Mouse (Mus musculus): ENCODE data around the gene Dlx6. TPM values are rescaled to one million over a fixed set of nuclear protein-coding genes. Genes with fewer than 3 reads are reported as not detected.

The Dlx6 gene
- total RNA-seq (2015; ENCODE audit: low replicate concordance) = not detected in 2 replicates
- total RNA-seq (2017; ENCODE audit: low replicate concordance) = not detected in 2 replicates

GRCm38 (mm10) chr6:6863160-6863870 is at the start of gene Dlx6:
TSS of gene Dlx6 (plus strand) at chr6:6863334.
- no peak for ATAC-seq (replicated peaks; ENCODE audit: low FRiP score, poor library complexity, severe bottlenecking)

GRCm38 (mm10) chr6:6816821-6817220 is 46.3 kb upstream of the Dlx6 start:
- no peak for ATAC-seq (replicated peaks; ENCODE audit: low FRiP score, poor library complexity, severe bottlenecking)

GRCm38 (mm10) chr6:6818036-6818788 is 44.9 kb upstream of the Dlx6 start:
- ATAC-seq (replicated peaks; ENCODE audit: low FRiP score, poor library complexity, severe bottlenecking) = no peak

GRCm38 (mm10) chr6:6819134-6819533 is 44.0 kb upstream of the Dlx6 start:
- no peak for ATAC-seq (replicated peaks; ENCODE audit: low FRiP score, poor library complexity, severe bottlenecking)

- no peak for ATAC-seq (replicated peaks; ENCODE audit: low FRiP score, poor library complexity, severe bottlenecking)
These were observed 37.8 kb upstream of the Dlx6 start for GRCm38 (mm10) chr6:6825313-6825712.

- no peak for ATAC-seq (replicated peaks; ENCODE audit: low FRiP score, poor library complexity, severe bottlenecking)
These were observed 36.3 kb upstream of the Dlx6 start for GRCm38 (mm10) chr6:6826861-6827260.

- ATAC-seq (replicated peaks; ENCODE audit: low FRiP score, poor library complexity, severe bottlenecking) = no peak
These were observed 32.7 kb upstream of the Dlx6 start for GRCm38 (mm10) chr6:6830446-6830845.

- ATAC-seq (replicated peaks; ENCODE audit: low FRiP score, poor library complexity, severe bottlenecking) = no peak
These were observed 29.8 kb upstream of the Dlx6 start for GRCm38 (mm10) chr6:6833301-6833700.

GRCm38 (mm10) chr6:6848541-6848940 is 14.6 kb upstream of the Dlx6 start:
- ATAC-seq (replicated peaks; ENCODE audit: low FRiP score, poor library complexity, severe bottlenecking) = no peak

- no peak for ATAC-seq (replicated peaks; ENCODE audit: low FRiP score, poor library complexity, severe bottlenecking)
These were observed 13.4 kb upstream of the Dlx6 start for GRCm38 (mm10) chr6:6849744-6850143.

GRCm38 (mm10) chr6:6850324-6851060 is 12.6 kb upstream of the Dlx6 start:
- ATAC-seq (replicated peaks; ENCODE audit: low FRiP score, poor library complexity, severe bottlenecking) = no peak

- ATAC-seq (replicated peaks; ENCODE audit: low FRiP score, poor library complexity, severe bottlenecking) = no peak
These were observed 12.0 kb upstream of the Dlx6 start for GRCm38 (mm10) chr6:6851166-6851565.

- ATAC-seq (replicated peaks; ENCODE audit: low FRiP score, poor library complexity, severe bottlenecking) = no peak
These were observed 10.2 kb upstream of the Dlx6 start for GRCm38 (mm10) chr6:6852944-6853343.

GRCm38 (mm10) chr6:6854176-6854575 is 9.0 kb upstream of the Dlx6 start:
- ATAC-seq (replicated peaks; ENCODE audit: low FRiP score, poor library complexity, severe bottlenecking) = no peak

GRCm38 (mm10) chr6:6854902-6855745 is 8.0 kb upstream of the Dlx6 start:
- ATAC-seq (replicated peaks; ENCODE audit: low FRiP score, poor library complexity, severe bottlenecking) = no peak

- no peak for ATAC-seq (replicated peaks; ENCODE audit: low FRiP score, poor library complexity, severe bottlenecking)
These were observed 7.4 kb upstream of the Dlx6 start for GRCm38 (mm10) chr6:6855746-6856185.

GRCm38 (mm10) chr6:6856316-6856715 is 6.8 kb upstream of the Dlx6 start:
- no peak for ATAC-seq (replicated peaks; ENCODE audit: low FRiP score, poor library complexity, severe bottlenecking)

GRCm38 (mm10) chr6:6856881-6857280 is 6.3 kb upstream of the Dlx6 start:
- no peak for ATAC-seq (replicated peaks; ENCODE audit: low FRiP score, poor library complexity, severe bottlenecking)

GRCm38 (mm10) chr6:6857766-6858165 is 5.4 kb upstream of the Dlx6 start:
- no peak for ATAC-seq (replicated peaks; ENCODE audit: low FRiP score, poor library complexity, severe bottlenecking)

GRCm38 (mm10) chr6:6858571-6858970 is 4.6 kb upstream of the Dlx6 start:
- ATAC-seq (replicated peaks; ENCODE audit: low FRiP score, poor library complexity, severe bottlenecking) = no peak
